Mouse (Mus musculus): ENCODE measurements around the gene Tmem135.
A peak's percentile ranks its signal among the peaks of the same experiment; 100 is the strongest.

The Tmem135 gene

DNA sequence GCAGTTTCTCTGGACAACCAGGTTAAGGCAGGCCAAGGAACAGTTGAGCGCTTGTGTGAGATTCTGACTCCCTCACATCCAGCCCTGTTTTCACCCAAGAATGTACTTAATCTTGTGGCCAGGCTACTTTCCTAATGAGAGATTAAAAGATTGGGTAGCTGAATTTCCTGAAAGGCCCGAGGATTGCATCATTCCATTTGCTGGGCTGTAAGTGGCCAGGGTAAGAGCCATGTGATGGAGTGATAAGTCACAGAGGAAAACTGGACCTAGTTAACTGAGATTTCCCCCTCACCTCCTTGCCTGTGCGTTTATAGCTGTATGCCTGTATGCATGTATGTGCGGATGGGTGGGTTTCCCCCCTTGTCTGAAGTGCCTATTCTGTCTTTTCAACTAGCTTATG is 12.0 kb upstream of the Tmem135 start:
- no peak for DNase-seq

DNA sequence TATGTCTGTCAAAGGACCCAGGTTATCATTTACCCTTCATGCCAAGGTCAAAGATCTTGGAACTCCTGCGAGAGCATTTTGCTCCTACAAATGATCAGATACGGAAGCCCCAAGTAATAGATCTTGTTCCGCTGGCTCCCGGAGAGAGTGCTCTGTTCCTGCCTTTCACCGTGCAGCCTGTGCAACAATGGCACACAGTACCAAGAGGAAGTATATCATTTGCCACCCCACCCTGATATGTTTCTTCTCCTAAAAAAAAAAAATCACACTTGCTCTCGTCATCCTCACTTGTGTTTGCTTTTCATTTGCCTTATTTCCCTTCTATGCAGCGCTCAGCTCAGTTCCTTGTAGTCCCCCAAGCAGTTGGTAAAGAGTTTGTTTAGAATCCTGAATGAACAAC is 8.1 kb upstream of the Tmem135 start:
- no peak for DNase-seq

DNA sequence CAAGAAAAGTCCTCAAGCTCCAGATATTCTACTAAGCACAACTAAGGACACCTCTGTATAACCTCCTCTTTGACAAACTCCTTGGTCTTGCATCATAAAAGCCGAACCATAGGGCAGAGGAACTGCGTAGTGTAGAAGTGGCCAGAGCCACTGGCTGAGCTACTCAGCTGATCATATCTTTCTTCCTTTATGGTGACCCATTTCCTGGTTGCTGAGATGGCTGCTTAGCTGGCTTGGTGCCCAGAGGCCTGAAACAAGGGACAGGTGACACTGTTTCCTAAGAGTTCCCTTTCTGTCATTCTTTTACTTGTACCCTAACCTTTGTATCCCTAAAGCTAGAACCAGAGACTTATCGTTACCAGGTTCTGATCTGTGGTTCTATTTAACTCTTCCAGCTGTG is 7.3 kb upstream of the Tmem135 start:
- peak; percentile 12 to 23 for DNase-seq

DNA sequence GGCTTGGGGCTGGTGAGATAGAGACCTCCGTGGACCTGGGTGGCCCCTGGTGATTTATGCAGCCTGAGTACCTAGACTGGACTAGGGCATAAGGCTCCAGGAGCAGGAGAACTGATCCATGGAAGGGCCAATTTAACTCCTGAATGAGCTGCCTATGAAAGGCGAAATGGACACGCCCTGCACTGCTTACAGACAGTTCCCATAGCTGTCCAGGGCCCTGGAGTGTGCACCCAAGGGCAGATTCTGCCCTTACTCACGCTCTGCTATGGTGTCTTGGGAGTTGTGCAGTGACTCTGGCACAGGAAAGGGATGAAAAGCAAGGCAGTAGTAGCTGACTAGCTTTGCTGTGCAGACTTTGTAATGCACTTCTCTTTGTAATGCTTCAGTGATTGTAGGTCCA is 6.3 kb upstream of the Tmem135 start:
- no peak for DNase-seq

DNA sequence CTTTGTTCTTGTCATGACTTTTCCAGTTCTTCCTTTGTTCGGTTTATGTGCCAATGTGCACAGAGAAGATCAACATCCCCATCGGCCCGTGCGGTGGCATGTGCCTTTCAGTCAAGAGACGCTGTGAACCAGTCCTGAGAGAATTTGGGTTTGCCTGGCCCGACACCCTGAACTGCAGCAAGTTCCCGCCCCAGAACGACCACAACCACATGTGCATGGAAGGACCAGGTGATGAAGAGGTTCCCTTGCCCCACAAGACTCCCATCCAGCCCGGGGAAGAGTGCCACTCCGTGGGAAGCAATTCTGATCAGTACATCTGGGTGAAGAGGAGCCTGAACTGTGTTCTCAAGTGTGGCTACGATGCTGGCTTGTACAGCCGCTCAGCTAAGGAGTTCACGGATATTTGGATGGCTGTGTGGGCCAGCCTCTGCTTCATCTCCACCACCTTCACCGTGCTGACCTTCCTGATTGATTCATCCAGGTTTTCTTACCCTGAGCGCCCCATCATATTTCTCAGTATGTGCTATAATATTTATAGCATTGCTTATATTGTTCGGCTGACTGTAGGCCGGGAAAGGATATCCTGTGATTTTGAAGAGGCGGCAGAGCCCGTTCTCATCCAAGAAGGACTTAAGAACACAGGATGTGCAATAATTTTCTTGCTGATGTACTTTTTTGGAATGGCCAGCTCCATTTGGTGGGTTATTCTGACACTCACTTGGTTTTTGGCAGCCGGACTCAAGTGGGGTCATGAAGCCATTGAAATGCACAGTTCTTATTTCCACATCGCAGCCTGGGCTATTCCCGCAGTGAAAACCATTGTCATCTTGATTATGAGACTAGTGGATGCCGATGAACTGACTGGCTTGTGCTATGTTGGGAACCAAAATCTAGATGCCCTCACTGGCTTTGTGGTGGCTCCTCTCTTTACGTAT is 3.3 kb upstream of the Tmem135 start:
- DNase-seq: no peak

- no peak for DNase-seq
Measured at GRCm38 (mm10) chr7:89406011-89406410, 2.0 kb upstream of the Tmem135 start.

- peak in 1 of 2 experiments; percentile 22 for DNase-seq
Measured at GRCm38 (mm10) chr7:89404734-89405440, 865 bp upstream of the Tmem135 start.

GRCm38 (mm10) chr7:89403053-89403972 is 709 bp downstream of the Tmem135 start:
- peak; percentile 73 to 79 for DNase-seq

DNA sequence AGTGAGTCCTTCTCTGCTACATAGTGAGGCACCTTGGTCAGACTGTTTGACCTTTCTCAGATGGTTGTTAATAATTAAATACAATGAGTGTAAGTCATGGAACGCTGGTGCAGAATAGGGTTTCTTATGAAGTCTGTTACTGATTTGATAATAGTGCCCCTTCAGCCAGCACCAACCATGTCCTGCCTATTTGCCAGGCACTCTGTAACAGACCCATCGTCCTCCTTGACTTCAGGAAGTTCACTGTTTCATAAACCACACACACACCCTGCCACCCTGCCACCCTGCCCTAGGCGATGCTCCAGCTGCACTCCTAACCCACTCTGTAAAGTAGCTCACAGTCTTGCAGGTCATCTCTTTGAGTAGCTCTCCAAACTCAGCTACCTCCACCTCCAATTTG is 2.1 kb downstream of the Tmem135 start:
- peak in 1 of 2 experiments; percentile 20 for DNase-seq

GRCm38 (mm10) chr7:89401136-89401858 is 2.7 kb downstream of the Tmem135 start:
- no peak for DNase-seq

DNA sequence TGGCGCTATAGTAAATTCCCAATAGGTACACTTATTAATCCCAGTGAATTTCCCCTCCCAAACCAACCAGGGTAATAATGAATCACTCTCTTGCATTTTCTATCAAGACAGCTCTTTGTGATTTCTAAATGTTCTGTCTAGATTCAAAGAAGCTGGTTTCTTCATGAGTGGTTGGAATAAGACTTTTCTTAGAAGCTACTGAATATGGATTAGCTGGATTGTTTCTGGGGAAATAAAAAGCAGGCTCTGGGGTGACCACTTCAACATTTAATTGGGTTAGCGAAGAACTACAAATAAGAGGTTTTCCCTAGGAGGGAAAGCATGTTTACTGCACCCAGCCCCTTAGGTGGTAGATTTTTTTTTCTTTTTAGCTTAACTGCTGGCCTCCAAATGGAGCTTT is 3.3 kb downstream of the Tmem135 start:
- no peak for DNase-seq

GRCm38 (mm10) chr7:89397837-89398534 is 6.0 kb downstream of the Tmem135 start:
- DNase-seq: no peak

GRCm38 (mm10) chr7:89396386-89396785 is 7.6 kb downstream of the Tmem135 start:
- no peak for DNase-seq

DNA sequence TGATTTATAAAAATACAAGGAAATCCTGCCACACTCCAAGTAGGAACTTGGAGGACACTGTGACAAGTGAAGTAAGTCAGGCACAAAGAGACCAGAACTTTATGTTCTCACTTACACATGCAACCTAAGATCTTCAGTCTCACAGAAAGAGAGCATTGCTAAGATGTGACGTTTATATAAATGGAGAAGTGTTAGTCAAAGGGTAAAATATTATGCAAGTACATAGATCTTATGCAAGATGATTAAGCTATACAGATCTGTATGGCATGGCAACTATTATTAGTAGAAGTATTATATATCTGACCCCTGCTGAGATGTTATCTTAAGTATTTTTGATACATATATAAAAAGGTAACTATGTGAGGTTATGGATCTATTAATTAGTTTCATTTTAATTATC is 8.6 kb downstream of the Tmem135 start:
- no peak for DNase-seq

DNA sequence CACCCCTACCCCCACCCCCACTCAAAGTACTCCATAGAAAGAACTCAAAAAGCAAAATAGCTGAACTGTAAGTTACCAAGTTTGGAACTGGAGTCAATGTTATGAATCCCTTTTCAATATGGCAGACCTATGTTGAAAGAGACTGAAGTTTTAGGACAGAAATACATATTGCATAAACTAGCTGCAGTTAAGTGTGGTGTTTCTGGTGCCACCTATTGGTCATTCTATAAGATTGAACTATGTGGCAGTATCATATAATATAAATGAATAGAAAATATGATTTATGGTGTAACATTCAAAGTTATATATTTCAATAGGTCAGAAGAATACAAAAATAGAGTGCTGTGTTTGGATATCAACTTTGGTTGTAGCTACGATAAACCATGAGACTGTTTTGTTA is 11.2 kb downstream of the Tmem135 start:
- no peak for DNase-seq

GRCm38 (mm10) chr7:89392388-89392787 is 11.6 kb downstream of the Tmem135 start:
- DNase-seq: no peak

DNA sequence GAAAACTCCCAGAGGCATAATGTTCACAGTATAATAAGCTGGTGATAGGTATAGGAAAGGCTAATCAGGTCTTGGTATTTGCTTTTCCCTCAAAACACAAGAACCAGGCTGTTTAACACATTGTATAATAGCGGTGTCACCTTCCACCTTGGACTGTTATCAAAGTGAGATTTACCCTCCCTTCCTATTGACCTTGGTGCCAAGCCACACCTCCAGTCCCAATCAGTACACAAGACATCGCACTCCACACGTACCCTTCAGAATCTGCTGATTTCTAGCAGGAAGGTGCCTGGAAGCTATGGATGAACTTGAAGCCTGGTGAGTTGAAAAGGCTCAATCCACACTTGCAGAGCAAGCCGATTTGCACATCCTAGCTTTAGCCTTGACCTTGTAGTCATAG is 12.2 kb downstream of the Tmem135 start:
- no peak for DNase-seq

- no peak for DNase-seq
Measured at GRCm38 (mm10) chr7:89391281-89391680, 12.7 kb downstream of the Tmem135 start.

GRCm38 (mm10) chr7:89390660-89391059 is 13.4 kb downstream of the Tmem135 start:
- no peak for DNase-seq

GRCm38 (mm10) chr7:89388981-89389380 is 15.0 kb downstream of the Tmem135 start:
- DNase-seq: no peak

DNA sequence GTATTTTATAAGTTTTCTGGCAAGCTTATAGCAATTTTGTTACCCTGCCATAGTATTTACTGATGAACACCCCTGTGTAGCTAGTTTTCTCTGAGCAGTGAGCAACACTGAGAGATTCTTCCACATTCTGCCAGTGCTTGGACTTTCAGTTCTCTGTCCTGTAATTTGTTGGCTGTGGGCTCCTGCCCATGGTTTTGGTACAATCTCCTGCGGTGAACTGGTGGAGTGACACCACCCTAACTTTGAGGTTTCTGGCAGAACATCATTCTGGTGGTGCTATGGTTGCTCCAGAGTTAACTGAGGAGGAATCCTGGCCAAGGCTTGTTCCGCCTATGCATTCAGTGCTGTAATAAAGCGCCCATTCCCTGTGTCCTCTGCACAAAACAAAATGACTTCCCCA is 21.1 kb downstream of the Tmem135 start:
- DNase-seq: no peak
